Mouse (Mus musculus) cerebellum, adult 2 months (tissue): ENCODE data around the gene Rfx4. TPM values are rescaled to one million over a fixed set of nuclear protein-coding genes. Genes with fewer than 3 reads are reported as not detected.

Source experiments
- DNase-seq, 2 experiments: peaks; one replicate each; pipeline ENCODE4 v3.0.0; 2021
- H3K27ac ChIP-seq: fragments of 200-500 bp; 2 replicates; pipeline ENCODE4 v1.5.1; 2012; ENCODE audit warnings: low read length, control low read depth, inconsistent platforms; ENCODE audit not compliant: insufficient read depth
- H3K27me3 ChIP-seq: fragments of 200-500 bp; 2 replicates; pipeline ENCODE4 v1.6.1; 2012; ENCODE audit warnings: inconsistent platforms, mild to moderate bottlenecking, low read length, moderate library complexity; ENCODE audit not compliant: control insufficient read depth, insufficient read depth
- H3K4me1 ChIP-seq: fragments of 200-500 bp; 2 replicates; pipeline ENCODE4 v1.6.1; 2011; ENCODE audit warnings: low read length; ENCODE audit not compliant: control insufficient read depth, insufficient read depth
- H3K4me3 ChIP-seq: fragments of 200-500 bp; replicated peaks from 2 replicates; pipeline ENCODE3; 2011; ENCODE audit warnings: mild to moderate bottlenecking, low read depth, low read length, control low read depth; ENCODE audit not compliant: insufficient read depth
- CTCF ChIP-seq: fragments of 200-500 bp; IDR thresholded peaks from 2 replicates; pipeline ENCODE4 v1.5.1; 2011; ENCODE audit warnings: low read depth, mild to moderate bottlenecking, control low read depth, low read length, moderate library complexity, borderline replicate concordance; ENCODE audit not compliant: insufficient read depth
- POLR2A ChIP-seq: fragments of 200-500 bp; IDR thresholded peaks from 2 replicates; pipeline ENCODE4 v1.6.1; 2011; ENCODE audit warnings: low read length, control low read depth, borderline replicate concordance; ENCODE audit not compliant: insufficient read depth
- WGBS: fragments of 180-500 bp; shearing (Covaris S2); methylation state at CpG from one replicate; pipeline ENCODE4 v1.1.7; 2018; 5-methylcytosine and 5-hydroxymethylcytosine counted together
- polyA plus RNA-seq: library from polyadenylated mRNA; depleted of rRNA; stranded (reverse); fragments of >200 nt; gene quantifications from 2 replicates; pipeline ENCODE4 v1.2.3, GENCODE M21; 2012

Gene Rfx4
- polyA plus RNA-seq, 1 experiment, result 16.9 TPM

DNA sequence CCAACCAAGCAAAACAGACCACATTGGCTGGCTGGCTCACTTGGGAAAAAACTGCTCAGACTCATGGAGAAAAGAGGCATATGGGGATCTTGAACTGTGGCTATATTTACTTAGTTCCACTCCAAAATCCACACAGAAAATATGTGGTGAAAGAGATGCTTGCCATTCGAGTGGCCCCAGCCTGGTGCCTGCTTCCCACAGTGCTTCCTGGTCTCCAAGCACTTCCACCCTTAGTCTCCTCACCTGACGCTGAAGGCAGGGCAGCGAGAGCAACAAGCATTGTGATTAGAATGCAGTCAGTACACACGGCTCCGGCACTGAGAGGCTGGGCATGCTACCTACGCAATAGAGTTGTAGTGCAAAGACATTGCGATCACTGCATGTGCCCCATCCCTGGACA is 111.7 kb downstream of the Rfx4 start:
- H3K4me3 ChIP-seq, result no peak overlapping the region
- TF ChIP-seq CTCF (no peak), POLR2A (no peak)
- H3K27ac ChIP-seq, result no peak overlapping the region
- no peaks in the 10 kb centered on the region for H3K27me3 ChIP-seq
- DNase-seq, result no peak
- no peaks in the 10 kb centered on the region for H3K4me1 ChIP-seq
- WGBS, result 83% methylated on average over 7 of the region's 7 CpGs

GRCm38 (mm10) chr10:84871285-84871684 is 115.4 kb downstream of the Rfx4 start:
- no peaks in the 10 kb centered on the region for H3K4me1 ChIP-seq
- H3K27me3 ChIP-seq, result no peaks in the 10 kb centered on the region
- 27% methylated on average over 12 of the region's 12 CpGs for WGBS
- no peak overlapping the region for H3K4me3 ChIP-seq
- TF ChIP-seq POLR2A (no peak), CTCF (no peak)
- H3K27ac ChIP-seq, result no peak overlapping the region
- no peak for DNase-seq

- TF ChIP-seq CTCF (no peak), POLR2A (no peak)
- 49% methylated on average over 4 of the region's 4 CpGs for WGBS
- H3K27me3 ChIP-seq, result no peaks in the 10 kb centered on the region
- no peak overlapping the region for H3K27ac ChIP-seq
- no peak for DNase-seq
- no peaks in the 10 kb centered on the region for H3K4me1 ChIP-seq
- no peak overlapping the region for H3K4me3 ChIP-seq
Observed at GRCm38 (mm10) chr10:84871921-84872320, 116.1 kb downstream of the Rfx4 start.

DNA sequence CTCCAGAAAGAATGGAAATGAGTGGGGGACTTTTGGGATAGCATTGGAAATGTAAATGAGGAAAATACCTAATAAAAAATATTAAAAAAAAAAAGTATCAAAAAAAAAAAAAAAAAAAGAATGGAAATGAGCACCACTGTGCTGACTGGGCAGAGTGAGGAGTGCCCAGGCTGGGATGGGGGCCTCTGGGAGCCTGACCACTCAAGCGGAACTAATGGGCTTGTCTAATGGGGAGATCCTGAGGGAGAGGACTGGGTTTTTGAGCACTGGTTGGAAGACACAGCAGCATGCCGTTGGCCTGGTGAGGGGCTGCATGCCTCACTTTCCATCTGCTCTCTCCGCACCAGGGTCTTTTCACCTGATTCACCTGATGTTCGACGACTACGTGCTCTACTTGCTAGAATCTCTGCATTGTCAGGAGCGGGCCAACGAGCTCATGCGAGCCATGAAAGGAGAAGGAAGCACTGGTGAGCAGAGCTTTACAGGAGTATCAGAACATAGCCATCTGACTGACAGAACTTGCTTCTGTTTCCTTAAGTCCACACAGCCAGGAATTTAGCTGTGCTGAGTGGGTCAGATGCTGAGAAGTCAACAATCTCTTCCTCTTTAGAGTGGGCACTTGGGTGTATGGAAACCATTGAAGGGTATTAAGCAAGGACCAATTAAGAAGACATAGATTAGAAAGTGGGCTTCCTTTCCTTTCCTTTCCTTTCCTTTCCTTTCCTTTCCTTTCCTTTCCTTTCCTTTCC is 124.1 kb downstream of the Rfx4 start:
- Histone ChIP-seq H3K27me3 (no peaks in the 10 kb centered on the region), H3K4me3 (no peak overlapping the region), H3K27ac (no peak overlapping the region), H3K4me1 (no peaks in the 10 kb centered on the region)
- WGBS, result 37% methylated on average over 9 of the region's 9 CpGs
- TF ChIP-seq POLR2A, result no peak
- no peak for TF ChIP-seq CTCF
- DNase-seq, result no peak

DNA sequence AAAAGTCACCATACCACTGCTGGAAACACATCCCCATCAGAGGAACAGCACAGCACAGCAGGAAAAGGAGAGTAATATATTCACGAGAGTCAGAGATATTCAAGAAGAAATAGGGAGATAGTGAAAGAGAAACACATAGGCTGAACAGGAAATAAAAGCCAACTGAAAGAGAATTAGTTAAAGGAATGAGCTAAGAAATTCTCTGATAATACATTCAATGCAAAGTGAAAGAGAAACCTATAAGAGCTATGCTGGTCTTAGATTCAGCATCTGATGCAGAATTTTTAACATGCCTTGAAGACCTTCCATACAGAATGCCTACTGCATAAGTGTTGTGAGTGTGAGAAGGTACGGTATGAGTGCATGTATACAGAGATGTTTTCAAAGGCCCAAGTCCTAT is 126.7 kb downstream of the Rfx4 start:
- DNase-seq, result no peak
- Histone ChIP-seq H3K4me3 (no peak overlapping the region), H3K27me3 (no peaks in the 10 kb centered on the region; the same call in 1 of the 2 replicates), H3K27ac (no peak overlapping the region), H3K4me1 (no peaks in the 10 kb centered on the region)
- TF ChIP-seq CTCF, result no peak
- TF ChIP-seq POLR2A, result no peak
- 92% methylated on average over 2 of the region's 2 CpGs for WGBS

DNA sequence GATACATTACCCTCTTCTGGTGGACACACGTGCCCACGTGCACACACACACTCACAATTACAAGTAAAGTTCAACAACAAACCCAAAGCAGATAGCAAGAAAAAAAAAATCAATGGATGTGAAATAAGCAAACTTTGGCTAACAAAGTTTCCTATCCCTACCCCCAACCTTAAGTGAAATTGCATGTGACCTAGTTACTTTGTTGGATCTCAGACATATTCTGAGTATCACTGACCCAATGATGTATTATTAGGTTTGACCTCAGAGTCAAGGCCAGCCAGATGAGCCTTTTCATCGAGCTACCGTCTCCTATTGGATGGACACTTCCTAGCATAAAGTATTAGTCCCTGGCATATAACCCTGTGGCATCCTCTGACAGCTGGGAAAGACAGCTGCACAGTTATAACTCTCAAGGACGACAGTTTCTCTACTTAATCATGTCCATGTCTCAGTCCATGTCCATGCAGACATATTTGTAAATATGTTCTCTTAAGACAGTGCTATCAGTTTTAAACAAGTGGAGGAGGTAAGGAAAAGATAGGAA is 129.6 kb downstream of the Rfx4 start:
- no peak overlapping the region for H3K27ac ChIP-seq
- TF ChIP-seq CTCF, result no peak
- no peak for TF ChIP-seq POLR2A
- DNase-seq, result no peak
- no peaks in the 10 kb centered on the region; the same call in 1 of the 2 replicates for H3K27me3 ChIP-seq
- H3K4me3 ChIP-seq, result no peak overlapping the region
- no peaks in the 10 kb centered on the region for H3K4me1 ChIP-seq
- WGBS, result 63% methylated on average over 5 of the region's 5 CpGs

- 73% methylated on average over 6 of the region's 6 CpGs for WGBS
- H3K4me1 ChIP-seq, result no peaks in the 10 kb centered on the region
- no peak for DNase-seq
- H3K27ac ChIP-seq, result no peak overlapping the region
- TF ChIP-seq POLR2A, result no peak
- TF ChIP-seq CTCF, result no peak
- H3K4me3 ChIP-seq, result no peak overlapping the region
- H3K27me3 ChIP-seq, result no peaks in the 10 kb centered on the region; the same call in 1 of the 2 replicates
Observed at GRCm38 (mm10) chr10:84886221-84886627, 130.4 kb downstream of the Rfx4 start.

DNA sequence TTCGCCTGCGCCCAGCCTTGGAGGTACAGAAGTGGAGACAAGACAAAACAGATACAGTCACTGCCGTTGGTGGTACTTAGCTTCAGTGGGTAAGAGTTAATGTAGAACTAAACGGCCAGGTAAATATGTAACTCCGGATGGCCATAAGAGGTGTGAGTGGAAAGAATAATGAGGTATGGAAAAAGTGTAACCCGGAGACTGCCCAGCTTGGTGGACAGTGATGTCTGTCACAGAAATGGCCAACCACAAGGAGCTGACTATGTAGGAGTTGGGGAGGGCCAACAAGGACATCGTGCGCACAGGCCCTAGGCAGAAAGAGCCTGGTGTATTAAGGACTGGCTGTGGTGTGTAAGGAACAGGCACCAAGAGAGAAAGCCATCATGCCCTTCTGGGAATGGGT is 130.9 kb downstream of the Rfx4 start:
- Histone ChIP-seq H3K4me3 (no peak overlapping the region), H3K27ac (no peak overlapping the region), H3K27me3 (no peaks in the 10 kb centered on the region; the same call in 1 of the 2 replicates), H3K4me1 (no peaks in the 10 kb centered on the region)
- no peak for DNase-seq
- TF ChIP-seq CTCF (no peak), POLR2A (no peak)
- 90% methylated on average over 8 of the region's 8 CpGs for WGBS
